Mouse (Mus musculus): ENCODE measurements around the gene Ccne1.

Ccne1 gene

GRCm38 (mm10) chr7:38054246-38054645 is 53.1 kb downstream of the Ccne1 start:
- DNase-seq (ENCODE audit: low spot score in 2 of 2): no peak

All from heart, adult 9 months (tissue).